Mouse (Mus musculus): ENCODE measurements around the gene Lyzl4.

- TF ChIP-seq CTCF (IDR thresholded peaks at IDR 0.05; ENCODE audit: low read depth, low read length) (no peak), POLR2A (IDR thresholded peaks at IDR 0.05; ENCODE audit: insufficient read depth, low read length) (no peak), EP300 (IDR thresholded peaks at IDR 0.05; ENCODE audit: insufficient read depth, low read depth, low read length) (no peak)
Measured at GRCm38 (mm10) chr9:121644855-121645254, 3.0 kb upstream of the Lyzl4 start.

All from ES-Bruce4 (cell line).